Mouse (Mus musculus) right cerebral cortex, adult 2 months (tissue): ENCODE measurements around the gene Pdgfb.

Experiments used
- DNase-seq, 2 experiments: peaks; one replicate each; pipeline ENCODE4 v3.0.0; 2021 to 2022; ENCODE audit warnings: low spot score in 2 of 2

The Pdgfb gene

GRCm38 (mm10) chr15:80034913-80035312 lies 20.1 kb upstream of the Pdgfb start:
- DNase-seq, result no peak

DNA sequence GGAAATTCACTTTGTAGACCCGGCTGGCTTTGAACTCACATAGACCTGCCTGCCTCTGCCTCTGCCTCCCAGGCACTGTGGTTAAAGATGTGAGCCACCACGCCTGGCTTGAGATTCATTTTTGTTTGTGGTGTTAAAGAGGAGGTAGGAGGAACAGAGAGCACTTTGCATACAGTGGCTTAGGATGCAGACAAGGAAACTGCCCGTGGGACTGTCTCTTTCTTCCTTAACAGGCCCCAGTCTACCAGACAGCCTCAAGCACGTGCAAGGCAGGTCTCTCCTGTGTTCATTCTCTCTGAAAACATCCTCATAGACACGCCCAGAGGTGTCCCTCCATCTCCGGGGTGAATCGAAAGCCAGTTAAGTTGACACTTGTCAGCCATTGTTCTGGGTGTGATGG lies 19.6 kb upstream of the Pdgfb start:
- no peak for DNase-seq

- DNase-seq, result no peak
Measured at GRCm38 (mm10) chr15:80031133-80031532, 16.4 kb upstream of the Pdgfb start.

GRCm38 (mm10) chr15:80030399-80030798 lies 15.6 kb upstream of the Pdgfb start:
- DNase-seq, result no peak

- no peak for DNase-seq
Measured at GRCm38 (mm10) chr15:80028862-80029261, 14.1 kb upstream of the Pdgfb start.

DNA sequence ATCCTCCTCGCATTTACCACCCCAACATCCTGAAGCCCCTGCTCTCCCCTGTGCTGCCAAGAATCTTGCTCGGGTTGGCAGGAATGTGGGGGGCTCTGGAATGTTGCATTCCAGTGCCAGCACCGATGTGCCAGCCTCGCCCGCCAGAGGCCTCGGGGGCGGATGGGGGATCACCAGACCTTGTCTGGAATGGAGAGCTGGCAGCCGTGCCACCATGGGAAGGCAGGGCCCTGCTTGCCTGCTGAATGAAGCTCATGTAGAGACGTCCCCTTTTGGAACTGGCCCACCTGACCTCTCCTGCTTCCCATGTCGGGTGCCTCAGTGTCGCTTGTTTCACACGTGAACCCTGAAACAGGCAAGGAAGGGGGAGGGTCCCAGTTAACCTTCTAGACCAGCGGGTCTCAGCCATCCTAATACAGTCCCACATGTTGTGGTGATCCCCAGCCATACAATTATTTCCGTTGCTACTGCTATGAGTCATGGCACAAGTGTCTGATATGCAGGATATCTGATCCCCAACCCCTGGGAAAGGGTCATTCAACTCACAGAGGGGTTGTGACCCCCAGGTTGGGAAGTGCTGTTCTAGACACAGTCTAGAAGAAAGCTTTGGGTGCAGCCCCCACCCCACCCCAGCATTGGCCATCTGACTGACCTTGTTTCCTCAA lies 12.0 kb upstream of the Pdgfb start:
- DNase-seq, result no peak

GRCm38 (mm10) chr15:80026061-80026460 lies 11.3 kb upstream of the Pdgfb start:
- DNase-seq, result no peak

DNA sequence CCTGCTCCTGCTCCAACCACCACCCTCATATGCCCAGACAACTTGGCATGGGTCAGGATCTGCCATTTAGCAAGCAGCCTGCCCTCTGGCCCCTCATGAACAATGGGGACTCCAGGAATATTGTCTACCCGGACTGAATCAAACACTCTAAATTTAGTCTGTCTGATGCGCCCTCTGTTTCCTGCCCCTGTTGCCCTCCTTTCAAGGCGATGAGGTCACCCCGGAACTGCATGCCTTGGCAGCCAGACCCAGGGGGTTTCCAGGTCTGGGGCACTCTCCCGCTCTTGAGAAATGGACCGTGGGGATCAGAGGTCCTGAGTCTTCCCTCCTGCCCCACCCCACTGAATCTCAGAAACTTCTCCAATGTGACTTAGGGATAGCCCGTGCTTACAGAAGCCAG lies 10.8 kb upstream of the Pdgfb start:
- no peak for DNase-seq

- peak; percentile 57 to 67 for DNase-seq
Measured at GRCm38 (mm10) chr15:80024331-80025313, 9.8 kb upstream of the Pdgfb start.

DNA sequence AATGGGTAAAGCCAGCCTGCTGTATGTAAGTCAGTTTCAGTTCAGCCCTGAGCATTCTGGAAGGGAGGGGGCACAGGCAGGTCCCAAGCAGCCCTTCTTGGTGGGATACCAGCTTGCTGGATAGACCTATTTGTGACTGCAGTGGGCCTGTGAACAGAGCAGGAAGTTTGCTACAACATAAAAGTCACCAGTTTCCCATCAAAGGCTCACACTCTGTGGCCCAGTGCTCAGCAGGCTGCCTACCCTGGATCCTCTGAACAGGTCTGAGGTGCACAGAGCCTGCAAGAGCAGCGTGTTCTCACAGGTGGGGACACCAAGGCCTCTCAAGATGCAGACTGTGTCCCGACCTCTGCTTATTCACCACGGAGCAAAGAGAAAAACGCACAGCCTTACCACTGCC lies 5.7 kb upstream of the Pdgfb start:
- DNase-seq, result no peak

- no peak for DNase-seq
Measured at GRCm38 (mm10) chr15:80019625-80020024, 4.8 kb upstream of the Pdgfb start.

GRCm38 (mm10) chr15:80019220-80019619 lies 4.4 kb upstream of the Pdgfb start:
- DNase-seq, result peak; percentile 55

- no peak for DNase-seq
Measured at GRCm38 (mm10) chr15:80016563-80017301, 2.0 kb upstream of the Pdgfb start.

DNA sequence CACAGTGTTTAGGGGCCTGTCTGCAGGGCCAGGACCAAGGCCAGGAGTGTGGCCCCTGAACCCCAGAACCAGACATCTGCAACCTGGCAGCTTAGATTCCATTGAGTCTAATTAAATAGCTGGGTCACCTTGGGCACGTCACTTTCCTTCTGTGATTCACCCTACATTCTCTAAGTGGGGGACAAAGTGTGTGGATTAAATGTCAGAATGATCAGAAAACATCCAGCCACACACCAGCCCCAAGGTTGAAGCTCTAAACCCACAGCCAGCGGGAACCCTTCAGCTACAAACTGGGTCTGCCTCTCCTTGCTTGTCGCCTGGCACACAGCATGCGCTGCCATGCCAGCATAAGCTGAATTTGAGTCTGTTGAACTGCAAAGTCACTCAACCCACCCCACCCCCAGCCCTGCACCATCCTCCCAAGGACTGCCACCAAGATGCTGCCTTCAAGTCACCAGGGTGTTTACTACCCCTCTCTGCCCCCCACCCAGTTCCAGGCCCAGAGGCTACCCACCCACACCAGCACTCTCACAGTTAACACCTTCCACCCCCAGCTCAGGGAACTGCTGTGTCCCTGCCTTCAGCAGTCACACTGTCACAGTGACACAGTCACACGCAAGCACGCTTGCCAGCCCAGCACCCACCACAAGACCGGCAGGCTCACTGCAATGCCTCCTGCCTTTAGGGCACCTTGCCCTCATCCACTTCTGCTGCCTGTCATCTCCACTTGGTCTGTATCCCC lies 605 bp upstream of the Pdgfb start:
- DNase-seq, result peak; percentile 68 to 71

DNA sequence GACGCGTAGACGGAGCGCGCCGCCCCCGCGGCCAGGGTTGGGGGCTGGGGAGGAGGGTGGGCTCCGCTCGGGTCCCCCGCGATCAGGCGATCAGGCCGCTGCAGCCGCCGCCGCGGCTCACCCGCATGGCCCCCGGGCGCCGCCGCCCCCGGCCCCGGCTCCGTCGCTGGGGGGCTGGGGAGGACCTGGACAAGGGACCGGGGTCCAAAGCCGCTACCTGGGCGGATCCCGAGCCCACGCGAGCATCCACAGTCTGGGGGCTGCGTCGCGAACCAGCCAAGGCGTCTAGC lies 801 bp downstream of the Pdgfb start:
- no peak for DNase-seq

DNA sequence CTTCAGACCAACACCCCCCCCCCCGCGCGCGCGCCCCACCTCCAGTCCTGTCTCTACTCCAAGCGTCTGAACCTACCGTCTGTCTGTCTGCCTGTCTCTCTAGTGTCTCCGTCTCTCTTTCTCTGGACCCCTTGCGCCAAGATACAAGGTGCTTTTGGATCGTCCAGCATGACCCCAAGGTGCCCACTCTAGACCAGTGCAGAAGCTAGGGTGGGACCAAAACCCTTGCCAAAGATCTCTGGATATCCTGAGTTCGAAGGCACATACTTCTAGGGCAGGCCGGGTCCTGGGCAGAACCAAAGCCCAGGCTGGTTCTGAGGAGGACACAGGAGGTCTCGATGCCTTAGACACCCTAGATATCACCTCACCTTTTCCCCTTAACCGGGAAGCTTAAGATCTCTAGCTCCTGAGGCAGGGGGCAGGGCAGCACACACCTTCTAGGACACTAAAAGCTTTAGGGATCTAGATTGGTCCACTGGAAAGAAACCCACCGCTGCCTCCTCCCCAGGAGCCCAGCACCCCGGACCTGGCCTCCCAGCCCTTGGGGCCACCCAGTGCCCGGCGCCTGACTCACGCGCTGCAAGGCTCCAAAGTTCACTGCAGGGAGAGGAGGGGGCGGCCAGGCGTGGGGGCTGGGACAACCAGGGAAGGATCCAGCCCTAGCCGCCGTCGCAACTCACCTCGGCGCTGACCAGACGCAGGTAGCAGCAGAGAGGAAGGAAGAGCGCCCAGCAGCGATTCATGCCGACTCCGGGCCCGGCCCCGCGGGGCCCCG lies 1.3 kb downstream of the Pdgfb start:
- peak; percentile 26 to 33 for DNase-seq

GRCm38 (mm10) chr15:80012527-80013201 lies 2.1 kb downstream of the Pdgfb start:
- DNase-seq, result peak; percentile 67 to 72

- peak; percentile 90 for DNase-seq
Measured at GRCm38 (mm10) chr15:80011778-80012526, 2.8 kb downstream of the Pdgfb start.

DNA sequence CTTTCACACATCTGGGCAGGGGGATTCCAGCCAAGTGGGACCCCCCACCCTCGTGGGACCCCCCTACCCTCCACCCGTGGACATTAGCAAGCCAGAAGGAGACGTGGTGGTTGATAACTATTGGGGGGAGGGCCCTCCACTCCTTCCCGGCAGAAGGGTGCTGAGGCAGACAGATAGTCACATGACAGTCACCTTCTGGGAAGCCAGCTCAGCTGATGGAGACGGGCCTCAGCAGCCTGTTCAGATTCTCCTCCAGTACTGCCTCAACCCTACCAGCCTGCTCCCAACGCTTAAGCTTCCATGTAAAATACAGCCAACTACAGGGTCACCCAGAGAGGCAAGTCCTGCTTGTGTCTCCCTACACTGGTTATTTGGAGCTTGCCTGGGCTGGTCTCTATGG lies 3.6 kb downstream of the Pdgfb start:
- DNase-seq, result peak in 1 of 2 experiments; percentile 36

DNA sequence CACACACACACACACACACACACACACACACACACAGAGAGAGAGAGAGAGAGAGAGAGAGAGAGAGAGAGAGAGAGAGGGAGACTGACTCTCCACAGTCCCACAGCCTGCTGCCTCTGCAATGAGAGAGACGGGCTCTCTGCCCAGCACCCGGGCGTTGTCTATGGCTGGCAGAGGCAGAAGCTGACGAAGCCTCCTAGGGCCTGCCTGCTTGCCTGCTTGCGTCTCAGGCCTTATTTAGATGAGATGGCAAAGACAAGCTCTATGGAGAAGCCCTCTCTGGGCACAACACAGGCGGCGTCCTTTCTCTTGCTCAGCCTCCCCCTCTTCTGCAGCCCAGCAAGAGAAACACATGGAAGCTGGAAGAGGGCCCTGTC lies 4.6 kb downstream of the Pdgfb start:
- peak; percentile 72 to 75 for DNase-seq
